Mouse (Mus musculus) bone marrow, adult 2 months (tissue): ENCODE results near the gene Acp4. TPM values are rescaled to one million over a fixed set of nuclear protein-coding genes. Genes with fewer than 3 reads are reported as not detected.

Source experiments
- H3K27ac ChIP-seq: fragments of 200-500 bp; 2 replicates; pipeline ENCODE4 v1.5.1; 2012; ENCODE audit warnings: low read depth, mild to moderate bottlenecking, control low read depth, inconsistent platforms, low read length; ENCODE audit not compliant: control insufficient read depth, poor library complexity, insufficient read depth
- H3K4me1 ChIP-seq: fragments of 200-500 bp; 2 replicates; pipeline ENCODE4 v1.6.1; 2011; ENCODE audit warnings: low read length; ENCODE audit not compliant: control insufficient read depth, insufficient read depth
- H3K4me3 ChIP-seq: fragments of 200-500 bp; replicated peaks from 2 replicates; pipeline ENCODE3; 2011; ENCODE audit warnings: mild to moderate bottlenecking, low read depth, low read length, control low read depth; ENCODE audit not compliant: control insufficient read depth
- CTCF ChIP-seq: fragments of 200-500 bp; IDR thresholded peaks from 2 replicates; pipeline ENCODE4 v1.5.1; 2011; ENCODE audit warnings: low read length, control low read depth; ENCODE audit not compliant: control insufficient read depth, insufficient read depth
- POLR2A ChIP-seq: fragments of 200-500 bp; IDR thresholded peaks from 2 replicates; pipeline ENCODE4 v1.6.1; 2011; ENCODE audit warnings: low read depth, mild to moderate bottlenecking, control low read depth, low read length, borderline replicate concordance; ENCODE audit not compliant: control insufficient read depth
- WGBS: fragments of 180-500 bp; shearing (Covaris S2); methylation state at CpG from one replicate; pipeline ENCODE4 v1.1.7; 2018; 5-methylcytosine and 5-hydroxymethylcytosine counted together
- polyA plus RNA-seq: library from polyadenylated mRNA; stranded (reverse); fragments of >200 nt; gene quantifications from 2 replicates; pipeline ENCODE4 v1.2.4, GENCODE M21; 2011; ENCODE audit warnings: low replicate concordance; ENCODE audit not compliant: missing spikeins, insufficient read depth, insufficient read length

Gene Acp4
- polyA plus RNA-seq, 1 experiment: not detected

- no peak overlapping the region for H3K27ac ChIP-seq
- 62% methylated on average over 4 of the region's 4 CpGs for WGBS
- TF ChIP-seq POLR2A: no peak
- TF ChIP-seq CTCF: no peak
- H3K4me3 ChIP-seq: no peak overlapping the region
- H3K4me1 ChIP-seq: no peaks in the 10 kb centered on the region
These were observed 33.8 kb upstream of the Acp4 start for GRCm38 (mm10) chr7:44290986-44291385.

GRCm38 (mm10) chr7:44287760-44288159, 30.6 kb upstream of the Acp4 start:
- H3K27ac ChIP-seq: no peak overlapping the region
- no peak for TF ChIP-seq POLR2A
- TF ChIP-seq CTCF: no peak
- no peak overlapping the region for H3K4me3 ChIP-seq
- 72% methylated on average over 7 of the region's 7 CpGs for WGBS
- no peaks in the 10 kb centered on the region for H3K4me1 ChIP-seq

DNA sequence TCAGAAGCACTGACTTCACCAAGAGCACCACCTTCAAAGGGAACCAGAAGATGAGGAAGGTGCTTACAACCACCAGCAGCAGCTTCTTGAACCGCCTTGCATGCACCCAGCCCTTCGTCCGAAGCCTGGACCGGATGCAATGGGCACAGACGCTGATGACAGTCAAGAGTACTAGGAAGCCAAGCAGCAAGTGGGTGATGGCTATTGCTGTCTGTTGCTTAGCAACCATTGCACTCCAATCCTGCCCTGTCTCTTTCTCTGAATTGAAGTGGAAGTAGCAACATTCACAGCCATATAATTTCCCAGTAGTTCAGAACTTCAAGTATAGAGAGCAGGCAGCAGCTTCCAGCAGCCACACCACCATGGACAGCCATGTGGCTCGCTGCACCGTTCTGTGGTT, 24.4 kb upstream of the Acp4 start:
- 84% methylated on average over 7 of the region's 7 CpGs for WGBS

DNA sequence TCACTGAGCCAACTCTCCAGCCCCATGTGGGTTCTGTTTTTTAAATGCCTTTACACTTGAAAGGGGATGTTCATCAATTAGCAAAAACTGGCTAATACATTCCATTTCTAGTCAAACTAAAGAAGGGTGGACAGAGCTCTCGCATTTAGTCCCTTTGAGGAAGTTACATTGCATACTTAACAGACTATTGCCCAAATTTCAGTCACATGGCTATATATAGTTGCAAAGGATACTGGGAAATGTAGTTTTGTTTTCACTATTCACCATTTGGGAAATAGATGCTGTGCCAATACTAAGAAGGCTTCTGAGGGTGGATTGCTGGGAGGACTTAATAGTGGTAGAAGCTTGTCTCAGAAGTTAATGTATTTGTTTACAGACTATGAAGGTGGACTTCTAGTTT, 23.8 kb upstream of the Acp4 start:
- no peak for TF ChIP-seq CTCF
- no peak for TF ChIP-seq POLR2A
- 7% methylated on average over 1 of the region's 1 CpGs for WGBS
- Histone ChIP-seq H3K27ac (no peak overlapping the region), H3K4me3 (no peak overlapping the region), H3K4me1 (no peaks in the 10 kb centered on the region)

More for the DNA sequence above, 24.4 kb upstream of the Acp4 start:
- H3K4me1 ChIP-seq: no peaks in the 10 kb centered on the region
- TF ChIP-seq POLR2A (no peak), CTCF (no peak)
- H3K4me3 ChIP-seq: no peak overlapping the region
- no peak overlapping the region for H3K27ac ChIP-seq

DNA sequence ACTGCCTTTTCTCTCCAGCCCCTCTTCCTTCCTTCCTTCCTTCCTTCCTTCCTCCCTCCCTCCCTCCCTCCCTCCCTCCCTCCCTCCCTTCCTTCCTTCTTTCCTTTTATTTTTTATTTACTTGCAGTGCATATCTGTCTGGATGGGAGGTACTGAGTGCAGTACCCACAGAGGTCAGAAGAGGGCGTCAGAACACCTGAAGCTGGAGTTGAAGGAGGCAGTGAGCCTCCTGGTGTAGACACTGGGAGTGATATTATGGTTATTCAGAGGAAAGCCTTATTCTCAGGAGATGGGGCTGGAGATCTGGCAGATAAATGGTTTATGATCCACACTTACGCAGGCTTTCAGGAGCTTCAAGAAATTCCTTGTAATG, 20.1 kb upstream of the Acp4 start:
- Histone ChIP-seq H3K4me1 (no peaks in the 10 kb centered on the region), H3K4me3 (no peak overlapping the region), H3K27ac (no peak overlapping the region)
- 49% methylated on average over 2 of the region's 2 CpGs for WGBS
- TF ChIP-seq POLR2A: no peak
- TF ChIP-seq CTCF: peak; percentile 54; the same call in 1 of the 2 replicates

DNA sequence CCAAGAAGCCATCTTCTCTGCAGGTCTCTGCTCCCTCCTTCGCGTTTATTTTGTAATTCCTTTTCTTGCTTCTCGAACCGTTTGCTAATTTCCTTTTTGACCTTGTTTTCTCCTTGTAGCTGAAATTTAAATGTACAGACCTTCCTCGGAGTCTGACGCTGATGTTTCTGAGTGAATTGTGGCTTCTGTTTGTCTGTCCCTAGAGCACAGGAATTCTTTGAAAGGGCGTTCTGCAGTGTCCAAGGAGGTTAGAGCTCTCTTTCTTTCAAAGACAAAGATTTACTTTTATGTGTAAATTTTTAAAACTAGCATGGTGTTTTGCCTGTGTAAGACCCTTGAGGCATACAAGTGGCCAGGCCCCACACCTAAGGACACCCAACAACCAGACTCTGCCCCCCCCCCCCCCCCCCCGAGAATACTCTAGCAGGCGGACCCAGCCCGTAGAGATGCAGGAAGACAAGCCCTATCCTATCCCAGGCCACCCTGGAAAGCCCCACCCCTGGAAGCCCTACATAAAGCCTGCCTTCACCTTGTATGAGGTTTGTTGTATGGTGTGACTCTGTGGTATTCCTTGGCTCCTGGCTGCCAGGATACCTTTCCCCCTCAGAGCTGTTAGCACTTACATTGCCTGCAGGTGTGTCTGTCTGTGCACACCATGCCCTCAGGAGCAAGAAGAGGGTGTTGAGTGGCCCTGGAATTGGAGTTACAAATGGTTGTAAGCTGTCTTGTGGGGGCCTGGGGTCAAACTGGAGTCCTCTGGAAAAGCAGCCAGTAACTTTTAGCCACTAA, 19.5 kb upstream of the Acp4 start:
- H3K4me1 ChIP-seq: no peaks in the 10 kb centered on the region
- no peak overlapping the region for H3K4me3 ChIP-seq
- no peak overlapping the region for H3K27ac ChIP-seq
- WGBS: 64% methylated on average over 10 of the region's 10 CpGs
- no peak for TF ChIP-seq POLR2A
- TF ChIP-seq CTCF: no peak

DNA sequence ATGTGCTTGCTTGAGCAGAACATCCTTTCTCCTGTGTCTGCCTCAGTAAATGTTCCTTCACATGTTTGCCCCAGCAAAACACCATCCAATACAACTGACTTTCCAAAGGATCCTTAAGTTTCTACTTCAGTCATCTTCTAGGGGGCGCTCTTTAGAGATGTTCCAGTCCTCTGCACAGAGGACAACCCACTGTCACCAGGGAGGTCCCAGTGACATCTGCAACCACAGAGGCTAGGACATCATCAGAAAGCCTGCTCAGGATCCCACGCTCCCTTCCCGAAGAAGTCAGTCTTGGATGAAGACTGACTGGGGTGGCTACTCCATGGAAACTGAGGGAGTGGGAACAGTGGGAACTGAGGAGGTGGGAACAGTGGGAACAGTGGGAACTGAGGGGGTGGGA, 18.4 kb upstream of the Acp4 start:
- no peak for TF ChIP-seq CTCF
- TF ChIP-seq POLR2A: no peak
- H3K4me3 ChIP-seq: no peak overlapping the region
- no peak overlapping the region for H3K27ac ChIP-seq
- WGBS: 80% methylated on average over 3 of the region's 3 CpGs
- no peaks in the 10 kb centered on the region for H3K4me1 ChIP-seq

GRCm38 (mm10) chr7:44274096-44274495, 16.9 kb upstream of the Acp4 start:
- no peak overlapping the region for H3K4me3 ChIP-seq
- no peaks in the 10 kb centered on the region for H3K4me1 ChIP-seq
- TF ChIP-seq CTCF: no peak
- no peak for TF ChIP-seq POLR2A
- H3K27ac ChIP-seq: no peak overlapping the region
- WGBS: 72% methylated on average over 11 of the region's 11 CpGs
